Mouse (Mus musculus) heart, embryonic 15.5 days (tissue): ENCODE results near the gene Gm4559. TPM values are rescaled to one million over a fixed set of nuclear protein-coding genes. Genes with fewer than 3 reads are reported as not detected.
"Not testable (repeated sequence)": the region's sequence is repeated elsewhere in the genome, so short reads cannot be mapped to it uniquely, and the experiment has no call there.

Experiments used
- ATAC-seq: fragments of 200-750 bp; cut with Nextera tagmentation; replicated peaks from 2 replicates; pipeline ENCODE4 v1.8.0; 2017; ENCODE audit warnings: low read depth, moderate TSS enrichment; ENCODE audit not compliant: insufficient number of reproducible peaks, insufficient read depth, low FRiP score
- H3K27ac ChIP-seq: fragments of 300-500 bp; sonication (generic); 2 replicates; pipeline ENCODE4 v1.5.1; 2015; ENCODE audit warnings: mild to moderate bottlenecking, inconsistent platforms
- H3K27me3 ChIP-seq: fragments of 300-500 bp; sonication (generic); 2 replicates; pipeline ENCODE4 v1.6.1; 2015; ENCODE audit warnings: inconsistent platforms
- H3K36me3 ChIP-seq: fragments of 300-500 bp; sonication (generic); 2 replicates; pipeline ENCODE4 v1.6.1; 2015; ENCODE audit warnings: mild to moderate bottlenecking, inconsistent platforms
- H3K4me1 ChIP-seq: fragments of 300-500 bp; sonication (generic); replicated peaks from 2 replicates; pipeline ENCODE4 v1.6.1; 2015; ENCODE audit warnings: inconsistent platforms
- H3K4me2 ChIP-seq: fragments of 300-500 bp; sonication (generic); 2 replicates; pipeline ENCODE4 v1.6.1; 2015; ENCODE audit warnings: inconsistent platforms, mild to moderate bottlenecking, moderate library complexity
- H3K4me3 ChIP-seq: fragments of 300-500 bp; sonication (generic); 2 replicates; pipeline ENCODE4 v1.5.1; 2015; ENCODE audit warnings: mild to moderate bottlenecking, inconsistent platforms
- H3K9ac ChIP-seq: fragments of 300-500 bp; sonication (generic); 2 replicates; pipeline ENCODE4 v1.6.1; 2015; ENCODE audit warnings: mild to moderate bottlenecking, inconsistent platforms
- H3K9me3 ChIP-seq: fragments of 300-500 bp; sonication (generic); replicated peaks from 2 replicates; pipeline ENCODE4 v1.6.1; 2016; ENCODE audit warnings: inconsistent platforms
- WGBS: fragments of 180-500 bp; shearing (Covaris S2); methylation state at CpG from one replicate; pipeline ENCODE4 v1.1.7; 2015; ENCODE audit warnings: mixed read lengths; 5-methylcytosine and 5-hydroxymethylcytosine counted together
- polyA plus RNA-seq: library from polyadenylated mRNA; unstranded; fragments of >200 nt; fragmentation: Nextera tagmentation; extraction: Ambion mirVana; gene quantifications from 2 replicates; pipeline ENCODE4 v1.2.1, GENCODE M21; 2015

Gene Gm4559
- polyA plus RNA-seq, 1 experiment from 2014 or later, result not detected

- not testable (repeated sequence) for H3K4me2 ChIP-seq, H3K9ac ChIP-seq, H3K36me3 ChIP-seq, ATAC-seq, H3K9me3 ChIP-seq, H3K27ac ChIP-seq, H3K4me1 ChIP-seq, H3K4me3 ChIP-seq, H3K27me3 ChIP-seq
- WGBS, result 40% methylated on average over 1 of the region's 1 CpGs
These were observed 15.9 kb downstream of the Gm4559 start, which contains the start of gene Gm2431 for GRCm38 (mm10) chr7:142258254-142258653. Gm2431 (minus strand) TSS chr7:142258354.

GRCm38 (mm10) chr7:142255517-142255916 is 18.6 kb downstream of the Gm4559 start:
- no peak for ATAC-seq
- Histone ChIP-seq H3K9ac (no peak overlapping the region), H3K4me3 (no peak overlapping the region), H3K36me3 (no peaks in the 10 kb centered on the region), H3K4me1 (no peaks in the 10 kb centered on the region), H3K4me2 (no peak overlapping the region), H3K27me3 (0 out of 2 replicates have a peak, but pooled peaks cover 5% of the 10 kb centered on the region), H3K9me3 (no peaks in the 10 kb centered on the region), H3K27ac (no peak overlapping the region)
- 1% methylated on average over 2 of the region's 2 CpGs for WGBS

- Histone ChIP-seq H3K4me3 (no peak overlapping the region), H3K4me2 (no peak overlapping the region), H3K9ac (no peak overlapping the region), H3K9me3 (no peaks in the 10 kb centered on the region), H3K27ac (no peak overlapping the region), H3K27me3 (0 out of 2 replicates have a peak, but pooled peaks cover 5% of the 10 kb centered on the region), H3K36me3 (no peaks in the 10 kb centered on the region), H3K4me1 (no peaks in the 10 kb centered on the region)
- 3% methylated on average over 1 of the region's 1 CpGs for WGBS
- ATAC-seq, result no peak
These were observed 24.3 kb downstream of the Gm4559 start for GRCm38 (mm10) chr7:142249824-142250223.

- no peak within 1 kb of the TSS for H3K4me2 ChIP-seq
- no peak within 1 kb of the TSS for H3K27ac ChIP-seq
- 0 out of 2 replicates have a peak, but pooled peaks cover 3% of the 10 kb centered on the region for H3K27me3 ChIP-seq
- no peaks in the 10 kb centered on the region for H3K4me1 ChIP-seq
- no peak for ATAC-seq
- no peak within 1 kb of the TSS for H3K9ac ChIP-seq
- 37% methylated on average over 2 of the region's 2 CpGs for WGBS
- no peaks in the 10 kb centered on the region for H3K9me3 ChIP-seq
- no peaks in the 10 kb centered on the region for H3K36me3 ChIP-seq
- H3K4me3 ChIP-seq, result no peak within 1 kb of the TSS
These were observed 33.2 kb downstream of the Gm4559 start, which contains the start of gene Gm40460 for GRCm38 (mm10) chr7:142240978-142241377. Gm40460 (minus strand) TSS chr7:142241078.

- H3K9ac ChIP-seq, result no peak overlapping the region
- no peak for ATAC-seq
- H3K4me3 ChIP-seq, result no peak overlapping the region
- no peaks in the 10 kb centered on the region for H3K27me3 ChIP-seq
- WGBS, result 33% methylated on average over 1 of the region's 1 CpGs
- no peaks in the 10 kb centered on the region for H3K36me3 ChIP-seq
- H3K4me1 ChIP-seq, result 0 out of 2 replicates have a peak, but pooled peaks cover 3% of the 10 kb centered on the region
- no peaks in the 10 kb centered on the region; the same call in 1 of the 2 replicates for H3K9me3 ChIP-seq
- no peak overlapping the region for H3K27ac ChIP-seq
- H3K4me2 ChIP-seq, result no peak overlapping the region
These were observed 42.6 kb downstream of the Gm4559 start for GRCm38 (mm10) chr7:142231540-142231939.

GRCm38 (mm10) chr7:142229871-142230270 is 44.3 kb downstream of the Gm4559 start, which contains the start of gene Krtap5-5:
Krtap5-5 (minus strand) TSS chr7:142229971.
- H3K4me2 ChIP-seq, ATAC-seq, H3K9ac ChIP-seq, H3K27ac ChIP-seq, H3K4me1 ChIP-seq, H3K4me3 ChIP-seq, H3K9me3 ChIP-seq, H3K27me3 ChIP-seq, H3K36me3 ChIP-seq: not testable (repeated sequence)
- WGBS, result 41% methylated on average over 3 of the region's 3 CpGs

- Histone ChIP-seq H3K27me3 (no peaks in the 10 kb centered on the region), H3K4me2 (no peak overlapping the region), H3K4me3 (no peak overlapping the region), H3K36me3 (no peaks in the 10 kb centered on the region), H3K9me3 (no peaks in the 10 kb centered on the region), H3K27ac (no peak overlapping the region), H3K4me1 (no peaks in the 10 kb centered on the region), H3K9ac (no peak overlapping the region)
- WGBS, result 29% methylated on average over 2 of the region's 2 CpGs
- ATAC-seq, result no peak
These were observed 49.6 kb downstream of the Gm4559 start for GRCm38 (mm10) chr7:142224518-142224917.

Other genes with a start within 250 kb of the Gm4559 start
- gene Mob2, start 213.3 kb downstream of the Gm4559 start, polyA plus RNA-seq, result 43.4 and 52.7 TPM in 2 replicates
- gene Dusp8, start 178.5 kb downstream of the Gm4559 start, polyA plus RNA-seq, result 11.5 and 12.2 TPM in 2 replicates
- gene Gm45618, start 153.6 kb downstream of the Gm4559 start, polyA plus RNA-seq, result not detected in 2 replicates
- not detected in 2 replicates for gene Gm39115, start 138.3 kb downstream of the Gm4559 start, polyA plus RNA-seq
- gene Gm45337, start 129.8 kb downstream of the Gm4559 start, polyA plus RNA-seq, result not detected in 2 replicates
- gene Gm29735, start 117.2 kb downstream of the Gm4559 start, polyA plus RNA-seq, result not detected in 2 replicates
- gene Gm4553, start 108.6 kb downstream of the Gm4559 start, polyA plus RNA-seq, result not detected in 2 replicates
- gene Krtap5-2, start 98.4 kb downstream of the Gm4559 start, polyA plus RNA-seq, result not detected in 2 replicates
- not detected in 2 replicates for gene Gm10153, start 84.0 kb downstream of the Gm4559 start, polyA plus RNA-seq
- gene Krtap5-3, start 73.0 kb downstream of the Gm4559 start, polyA plus RNA-seq, result not detected in 2 replicates
- gene Gm7579, start 62.5 kb downstream of the Gm4559 start, polyA plus RNA-seq, result not detected in 2 replicates
- not detected in 2 replicates for gene Krtap5-5, start 44.4 kb downstream of the Gm4559 start, polyA plus RNA-seq
- gene Gm40460, start 33.3 kb downstream of the Gm4559 start, polyA plus RNA-seq, result not detected in 2 replicates
- not detected in 2 replicates for gene Gm2431, start 16.0 kb downstream of the Gm4559 start, polyA plus RNA-seq
- not detected in 2 replicates for gene Krtap5-1, start 22.8 kb upstream of the Gm4559 start, polyA plus RNA-seq
- not detected in 2 replicates for gene Krtap5-4, start 29.2 kb upstream of the Gm4559 start, polyA plus RNA-seq
- gene Ifitm10, start 99.4 kb upstream of the Gm4559 start, polyA plus RNA-seq, result 4.7 and 5.5 TPM in 2 replicates
- gene Gm49369, start 108.3 kb upstream of the Gm4559 start, polyA plus RNA-seq, result 1.2 TPM in 1 of 2 replicates, not detected in the other
- 389 and 487 TPM in 2 replicates for gene Ctsd, start 113.7 kb upstream of the Gm4559 start, polyA plus RNA-seq
- gene Syt8, start 160.5 kb upstream of the Gm4559 start, polyA plus RNA-seq, result 0.48 and 1.7 TPM in 2 replicates
- gene Tnni2, start 167.4 kb upstream of the Gm4559 start, polyA plus RNA-seq, result 16.8 and 16.9 TPM in 2 replicates
- 49.6 and 83.5 TPM in 2 replicates for gene Lsp1, start 186.4 kb upstream of the Gm4559 start, polyA plus RNA-seq
- 4.6 and 4.8 TPM in 2 replicates for gene Tnnt3, start 224.5 kb upstream of the Gm4559 start, polyA plus RNA-seq